Mouse (Mus musculus) neutrophil, adult 5-6 weeks (primary cell): ENCODE results near the gene Ppfia4. TPM values are rescaled to one million over a fixed set of nuclear protein-coding genes. Genes with fewer than 3 reads are reported as not detected.

Experiments
- ATAC-seq: fragments of 151-379, 151-347 bp; 2 replicates; pipeline ENCODE4 v1.8.0; 2017; ENCODE audit warnings: mild to moderate bottlenecking, moderate TSS enrichment; ENCODE audit not compliant: insufficient number of reproducible peaks, poor library complexity, low FRiP score, severe bottlenecking; ENCODE audit errors: extremely low read depth
- total RNA-seq: library from RNA; stranded (forward); fragments of 200-1000 nt; gene quantifications from 2 replicates; pipeline ENCODE4 v1.2.3, GENCODE M21; 2017

Gene Ppfia4
- total RNA-seq, 1 experiment from 2014 or later = 2.9 TPM

DNA sequence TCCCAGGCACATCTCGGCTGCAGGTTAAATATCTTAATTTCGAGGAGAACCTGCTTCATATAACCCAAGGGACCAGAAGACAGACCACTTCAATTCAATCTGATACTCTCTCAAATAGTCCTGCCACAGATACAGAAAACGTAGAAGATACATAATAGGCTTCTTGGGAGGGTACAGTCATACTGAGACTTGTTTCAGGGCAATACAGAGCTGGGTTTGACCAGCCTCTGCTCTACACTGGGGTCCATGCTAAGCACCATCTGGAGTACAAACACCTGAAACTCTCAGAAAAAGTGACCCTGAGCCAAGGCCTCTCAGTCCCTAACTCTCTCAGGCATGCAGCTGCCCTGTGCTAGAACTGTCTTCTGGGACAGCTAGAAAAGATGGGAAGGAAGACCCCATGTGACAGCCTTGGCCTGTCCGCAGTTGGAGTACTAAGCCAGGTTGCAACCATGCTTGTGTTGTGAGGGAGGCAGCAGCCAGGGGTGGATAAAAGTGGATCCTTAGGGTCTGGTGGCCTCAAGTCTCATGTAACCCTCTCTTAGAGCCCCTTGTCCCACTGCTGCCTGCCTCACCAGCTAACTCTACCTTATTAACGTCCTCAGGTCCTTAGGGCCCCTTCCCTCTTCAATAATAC lies 9.0 kb upstream of the Ppfia4 start:
- no peak for ATAC-seq

DNA sequence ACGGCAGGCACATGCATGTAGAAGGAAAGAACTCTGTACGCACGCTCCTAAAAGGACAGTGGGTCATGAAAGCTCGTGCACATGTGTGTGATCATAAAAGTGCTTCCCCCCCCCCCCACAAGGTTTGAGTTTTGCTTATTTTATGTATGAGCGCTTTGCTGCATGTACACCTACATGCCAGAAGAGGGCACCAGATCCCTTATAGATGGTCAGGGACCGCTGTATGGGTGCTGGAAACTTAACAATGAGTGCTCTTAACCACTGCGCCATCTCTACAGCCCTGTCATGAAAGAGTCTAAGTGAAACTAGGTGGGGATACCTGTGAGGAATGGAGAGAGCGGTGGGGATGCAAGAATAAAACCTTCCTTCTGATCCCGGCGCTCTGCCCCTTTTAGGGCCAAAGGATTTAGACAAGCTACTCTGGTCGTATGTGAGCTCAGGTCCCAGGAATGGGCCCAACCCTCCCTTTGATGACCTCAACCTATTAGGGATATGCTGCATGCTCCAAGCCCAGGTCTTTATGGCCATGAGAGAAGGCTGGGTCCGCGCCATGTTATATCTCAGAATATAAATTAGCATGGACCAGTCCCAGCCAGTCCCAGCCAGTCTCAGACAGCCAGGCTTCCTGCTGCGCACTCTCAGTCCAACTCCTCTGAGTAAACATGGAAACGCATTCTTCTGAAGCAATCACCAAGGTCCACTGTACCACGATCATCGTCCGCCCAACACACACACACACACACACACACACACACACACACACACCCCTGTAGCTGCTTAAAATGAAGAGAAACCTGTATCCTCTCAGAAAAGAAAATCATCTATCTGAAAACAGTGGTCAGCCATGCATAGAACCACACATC lies 7.3 kb upstream of the Ppfia4 start:
- ATAC-seq = no peak

DNA sequence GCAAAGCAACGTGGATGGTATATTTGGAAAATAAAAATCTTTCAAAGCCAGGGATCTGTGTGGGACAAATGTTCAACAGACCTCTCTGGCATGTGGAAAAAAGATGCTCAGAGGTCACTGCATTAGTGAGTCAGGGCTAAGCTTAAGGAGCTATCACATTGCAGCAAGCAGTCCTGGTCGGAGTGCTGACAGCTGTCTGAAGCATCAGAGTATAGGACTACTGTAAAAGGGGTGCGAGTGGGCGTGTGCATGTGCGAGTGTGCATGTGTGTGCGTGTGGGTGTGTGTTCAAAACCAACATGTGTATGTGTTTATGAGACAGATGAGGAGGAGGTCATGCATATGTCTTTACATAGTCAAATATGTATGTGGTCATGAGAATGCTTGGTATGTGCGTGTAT lies 6.4 kb upstream of the Ppfia4 start:
- ATAC-seq = no peak

DNA sequence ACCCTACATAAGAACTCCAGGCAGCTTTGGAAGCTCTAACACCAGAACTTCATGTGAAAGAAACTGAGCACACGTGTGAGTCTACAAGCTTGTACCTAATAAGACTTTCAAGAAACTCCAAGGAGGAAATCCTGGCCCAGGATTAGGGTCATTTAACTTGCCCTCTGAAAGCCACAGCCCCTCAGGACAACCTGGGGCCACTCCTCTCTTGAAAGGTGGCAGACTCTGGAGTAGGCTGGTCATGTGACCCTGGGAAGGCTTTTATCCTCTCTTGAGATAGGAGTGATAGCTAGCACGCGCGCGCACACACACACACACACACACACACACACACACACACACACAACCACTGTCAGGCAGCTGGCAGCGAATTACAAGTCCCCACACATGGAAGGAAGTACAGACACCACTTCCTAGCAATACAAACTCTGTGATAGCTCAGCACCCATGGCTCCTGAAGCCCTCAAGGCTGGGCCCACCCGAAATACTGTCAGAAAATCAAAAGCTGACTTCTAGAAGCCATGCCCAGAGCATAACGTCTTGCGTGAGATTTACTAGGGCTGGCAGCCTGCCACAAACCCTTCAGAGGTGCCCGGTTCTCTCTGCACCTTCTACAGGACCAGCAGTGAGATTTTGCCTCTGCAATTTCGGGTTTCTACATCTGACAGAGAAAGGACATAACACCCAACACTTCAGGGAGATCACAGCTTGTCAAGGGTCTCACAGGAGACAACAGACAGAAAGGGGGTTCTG lies 4.4 kb upstream of the Ppfia4 start:
- ATAC-seq = no peak

DNA sequence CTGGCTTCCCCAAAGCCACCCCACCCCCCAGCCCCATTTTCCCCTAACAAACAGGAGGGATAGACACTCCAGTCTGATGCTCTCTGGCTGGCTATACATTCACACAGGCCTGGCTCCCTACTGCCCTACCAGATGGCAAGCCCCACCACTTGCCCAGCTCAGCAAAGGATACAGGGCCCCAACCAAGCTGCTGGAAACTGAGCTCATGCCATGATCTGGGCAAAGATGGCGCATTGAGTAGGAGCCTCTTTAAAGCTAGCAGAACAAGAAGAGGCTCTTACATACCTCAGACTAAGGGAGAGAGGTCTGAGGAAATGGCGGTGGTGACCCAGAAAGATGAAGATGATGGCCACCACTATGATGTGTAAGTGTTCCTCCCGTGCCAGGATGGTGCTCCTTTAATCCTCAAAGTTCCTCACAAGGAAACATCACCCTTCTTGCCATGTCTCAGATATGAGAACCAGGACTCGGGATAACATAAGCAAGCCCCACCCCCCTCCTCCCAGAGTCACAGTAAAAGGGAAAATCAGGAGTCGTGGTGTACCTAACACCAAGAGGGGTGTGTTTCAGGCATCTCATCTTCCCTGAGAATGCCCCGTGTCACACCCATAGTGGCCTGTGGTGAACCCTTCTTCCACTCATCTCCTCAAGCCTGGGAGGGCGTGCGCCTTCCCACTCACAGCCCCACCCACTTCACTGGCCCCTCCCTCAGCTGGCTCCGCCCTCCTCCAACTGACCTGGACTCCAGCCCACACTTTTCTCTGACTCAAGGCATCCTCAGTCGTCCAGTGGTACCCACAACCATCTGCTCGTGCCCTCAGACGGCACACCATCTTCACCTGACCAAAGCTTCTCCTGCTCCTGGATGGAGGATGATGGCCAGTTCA lies 3.4 kb upstream of the Ppfia4 start:
- no peak for ATAC-seq

DNA sequence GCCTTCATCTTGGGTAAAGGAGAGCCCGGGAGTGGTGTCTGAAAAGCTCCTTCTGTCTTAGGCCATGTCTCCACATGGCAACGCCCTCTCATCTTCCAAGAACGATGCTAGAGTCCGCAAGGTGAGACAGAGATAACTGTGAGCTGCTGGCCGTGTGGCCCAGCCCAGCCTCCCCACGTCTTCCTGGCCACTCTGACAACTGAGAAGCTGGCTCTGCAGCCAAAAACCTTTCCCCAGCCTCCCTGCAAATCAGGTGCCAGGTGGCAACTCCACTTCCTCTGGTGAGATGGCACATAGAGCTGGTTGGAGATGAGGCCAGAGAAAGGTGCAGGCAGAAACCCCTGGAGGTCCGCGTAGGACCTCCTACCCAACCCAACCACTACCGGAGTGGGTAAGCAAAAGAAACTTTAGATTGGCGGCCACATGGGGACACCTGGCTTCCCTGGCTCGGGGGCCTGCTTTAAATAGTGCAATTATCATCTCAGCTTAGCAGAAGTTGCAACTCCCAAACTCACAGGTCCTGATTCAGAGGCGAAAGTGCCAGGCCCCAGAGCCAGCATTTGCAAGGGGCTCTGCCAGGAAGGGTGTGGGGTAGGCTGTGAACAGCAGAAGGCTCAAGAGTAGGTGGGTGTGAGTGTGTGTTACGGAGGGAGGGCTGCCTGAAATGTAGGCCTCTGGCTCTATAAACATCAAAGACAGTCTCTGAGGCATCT lies 2.6 kb upstream of the Ppfia4 start:
- ATAC-seq = no peak

DNA sequence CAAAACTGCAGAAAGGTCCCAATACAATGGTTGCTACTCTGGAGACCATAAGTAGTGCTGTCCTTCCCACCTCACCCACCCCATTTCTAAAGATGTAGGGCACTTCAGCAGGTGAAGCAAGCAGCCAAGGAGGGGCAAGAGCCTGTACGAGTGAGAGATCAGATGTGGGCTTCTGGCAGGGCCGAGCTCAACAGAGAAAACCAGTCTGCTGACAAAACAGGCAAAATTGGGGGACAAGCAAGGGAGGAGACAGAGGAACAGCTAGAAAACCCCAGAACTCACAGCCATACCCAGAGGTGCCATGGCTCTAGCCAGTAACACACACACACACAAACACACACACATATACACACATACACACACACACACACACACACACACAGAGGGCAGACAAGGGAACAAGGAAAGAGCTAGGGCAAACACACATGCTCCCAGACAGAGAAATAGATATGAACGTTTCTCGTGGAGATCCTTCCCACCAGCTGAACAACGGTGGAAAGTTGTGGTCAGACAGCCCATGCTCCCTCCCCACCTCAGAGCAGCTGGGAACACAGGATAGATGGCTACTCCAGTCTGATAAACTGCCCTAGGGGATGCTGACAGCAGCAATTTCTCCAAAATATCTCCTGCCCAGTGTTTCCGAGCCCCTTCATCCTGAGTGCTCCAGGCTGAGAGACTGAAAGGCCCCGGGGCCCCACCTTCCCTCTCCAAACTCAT lies 1.5 kb upstream of the Ppfia4 start:
- ATAC-seq = no peak

DNA sequence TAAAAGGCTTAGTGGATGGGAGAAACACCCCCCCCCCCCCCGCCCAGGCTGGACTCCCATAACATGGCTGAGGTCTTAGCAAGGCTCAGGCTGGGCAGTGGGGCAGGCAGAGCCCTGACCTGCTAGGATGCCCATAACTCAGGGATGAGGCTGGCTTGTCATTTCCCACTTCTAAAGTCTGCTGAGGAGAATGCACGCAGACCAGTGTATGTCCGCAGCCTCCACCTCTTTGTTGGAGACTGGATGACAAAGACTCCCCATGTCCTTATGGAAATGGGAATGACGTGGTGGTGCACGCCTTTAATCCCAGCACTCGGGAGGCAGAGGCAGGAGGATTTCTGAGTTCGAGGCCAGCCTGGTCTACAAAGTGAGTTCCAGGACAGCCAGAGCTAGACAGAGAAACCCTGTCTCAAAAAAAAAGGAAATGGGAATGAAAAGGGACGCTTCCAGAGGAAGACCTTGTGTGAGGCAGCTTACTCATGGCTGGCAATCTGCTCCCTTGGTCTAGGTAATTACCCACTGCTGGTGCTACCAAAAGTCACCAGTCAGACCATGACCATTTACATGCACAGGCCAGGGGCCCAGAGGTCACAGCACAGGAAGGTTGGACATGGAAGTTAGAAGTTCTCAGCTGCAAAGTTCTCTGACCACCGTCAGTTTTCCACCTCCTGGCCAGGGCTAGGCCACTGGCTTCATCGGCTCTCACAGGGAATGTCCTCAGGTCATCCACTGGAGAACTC lies 813 bp upstream of the Ppfia4 start:
- ATAC-seq = no peak

DNA sequence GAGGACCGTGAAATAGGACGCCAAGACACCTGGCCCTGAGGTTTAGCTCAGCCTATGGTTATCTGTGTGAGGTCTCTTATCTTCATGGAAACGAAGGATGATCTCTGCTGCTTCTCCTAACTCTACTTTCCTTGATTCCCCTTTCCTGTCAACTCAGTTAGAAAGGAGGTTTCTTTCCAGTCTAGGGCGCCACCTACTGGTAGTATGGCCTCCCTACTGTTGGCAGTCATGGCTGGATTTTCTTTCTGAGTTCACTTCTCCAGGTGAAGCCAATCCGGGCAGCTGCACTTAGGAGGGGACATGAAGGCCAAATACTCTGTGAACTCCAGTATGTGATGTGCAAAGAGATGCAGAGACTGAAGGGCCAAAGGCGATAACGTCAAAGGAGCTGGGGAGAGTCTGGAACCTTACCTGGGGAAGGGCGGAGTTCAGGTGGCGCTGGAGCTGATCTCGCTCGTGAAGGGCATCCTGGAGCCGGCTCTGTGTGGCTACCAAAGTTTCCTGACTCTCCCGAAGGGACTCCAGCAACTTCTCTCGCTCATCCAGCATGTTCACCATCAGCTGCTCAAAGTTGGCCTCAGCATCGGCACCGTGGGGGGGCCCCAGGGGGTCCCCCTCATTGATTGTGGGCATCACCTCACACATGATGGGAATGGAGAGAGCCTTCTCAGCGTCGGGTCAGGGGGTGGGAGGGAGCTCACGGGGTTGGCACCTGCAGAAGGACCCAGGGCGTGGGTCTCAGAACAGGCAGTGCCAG lies 671 bp downstream of the Ppfia4 start:
- peak; percentile 35; the same call in 1 of the 2 replicates for ATAC-seq

DNA sequence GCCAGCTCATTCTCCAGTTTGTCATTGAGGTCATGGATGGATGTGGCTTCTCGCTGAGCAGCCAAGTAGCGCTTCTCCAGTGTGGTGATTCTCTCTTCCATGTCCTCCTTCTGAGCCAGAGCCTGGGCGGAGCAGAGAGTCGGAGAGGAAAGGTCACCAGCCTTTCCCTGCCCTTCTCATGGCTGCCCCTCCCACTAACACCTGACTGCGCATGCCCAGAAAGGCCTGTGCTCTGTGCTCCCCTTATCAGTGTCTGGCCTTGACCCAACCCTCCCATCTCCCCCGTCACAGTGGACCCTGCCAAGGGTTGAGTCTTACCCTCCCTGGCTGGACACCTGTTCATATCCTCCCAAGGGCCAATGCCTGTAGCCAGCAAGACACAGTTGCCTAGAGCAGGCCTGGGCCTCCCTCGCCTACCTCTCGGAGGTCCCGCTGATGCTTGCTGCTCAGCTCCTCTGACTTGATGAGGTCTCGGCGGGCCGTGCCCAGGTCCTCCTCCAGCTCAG lies 5.8 kb downstream of the Ppfia4 start:
- ATAC-seq = no peak

DNA sequence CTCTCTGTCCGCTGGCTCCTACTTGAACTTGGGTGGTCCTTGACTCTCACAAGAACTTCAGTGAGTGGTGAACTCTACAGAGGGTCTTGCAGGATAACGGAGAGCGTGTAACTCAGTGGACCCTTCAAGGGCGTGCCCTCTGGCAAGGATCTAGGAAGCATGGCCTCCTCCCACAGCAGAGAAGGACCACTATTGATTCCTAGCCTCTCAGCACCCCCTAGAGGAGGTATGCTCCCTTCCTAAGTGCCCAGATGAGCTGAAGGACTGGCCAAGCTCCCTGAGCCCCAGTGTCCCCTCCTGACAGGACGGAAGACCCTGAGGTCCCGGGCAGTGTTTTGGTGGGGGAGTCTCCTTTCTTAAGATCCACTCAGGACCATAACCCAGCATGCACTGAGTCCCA lies 10.1 kb downstream of the Ppfia4 start:
- no peak for ATAC-seq

DNA sequence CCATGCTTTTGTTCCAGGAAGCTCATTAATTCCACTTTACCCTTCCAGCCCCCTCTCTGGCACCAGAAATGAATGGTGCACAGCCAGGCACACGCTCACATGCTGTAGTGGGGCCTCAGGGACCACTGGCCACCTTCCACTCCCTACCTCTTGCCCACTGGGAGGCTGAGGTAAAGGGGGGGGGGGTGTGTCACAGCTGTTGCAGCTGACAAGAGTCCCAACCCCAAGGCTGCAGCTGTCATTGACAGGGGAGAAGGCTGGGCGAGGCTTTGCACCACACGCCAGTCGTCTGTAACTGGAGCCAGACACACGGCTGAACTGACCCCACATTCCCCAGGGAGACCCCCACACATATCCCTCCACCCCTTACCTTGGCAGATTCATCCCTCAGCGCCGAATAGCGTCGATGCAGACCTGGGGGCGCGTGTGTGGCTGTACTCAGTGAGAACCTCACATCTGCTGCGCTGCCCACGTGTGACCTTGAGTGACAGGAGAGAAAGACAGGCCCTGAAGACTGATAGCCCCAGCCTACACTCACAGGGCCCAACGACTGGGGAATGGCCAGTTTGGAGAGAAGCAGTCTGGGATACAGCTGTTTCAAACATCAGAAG lies 11.9 kb downstream of the Ppfia4 start:
- ATAC-seq = no peak

DNA sequence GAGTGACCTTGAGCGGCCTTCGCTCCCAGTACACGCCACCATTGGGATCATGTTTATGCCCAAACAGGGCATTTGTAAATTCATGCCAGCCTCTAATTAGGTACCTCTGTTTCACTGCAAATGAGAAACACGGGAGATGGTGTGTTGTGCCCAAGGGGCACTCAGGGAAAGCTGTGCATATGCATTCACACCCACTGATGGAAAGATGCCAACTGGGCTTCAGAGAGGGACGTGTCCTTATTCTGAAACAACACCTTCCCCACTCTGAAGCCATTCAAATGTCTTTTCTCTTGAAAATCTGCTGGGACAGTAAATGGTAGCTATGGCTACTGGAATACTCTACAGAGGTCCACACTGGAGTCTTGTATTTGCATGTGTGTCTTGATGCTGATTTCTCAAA lies 14.5 kb downstream of the Ppfia4 start:
- ATAC-seq = no peak

DNA sequence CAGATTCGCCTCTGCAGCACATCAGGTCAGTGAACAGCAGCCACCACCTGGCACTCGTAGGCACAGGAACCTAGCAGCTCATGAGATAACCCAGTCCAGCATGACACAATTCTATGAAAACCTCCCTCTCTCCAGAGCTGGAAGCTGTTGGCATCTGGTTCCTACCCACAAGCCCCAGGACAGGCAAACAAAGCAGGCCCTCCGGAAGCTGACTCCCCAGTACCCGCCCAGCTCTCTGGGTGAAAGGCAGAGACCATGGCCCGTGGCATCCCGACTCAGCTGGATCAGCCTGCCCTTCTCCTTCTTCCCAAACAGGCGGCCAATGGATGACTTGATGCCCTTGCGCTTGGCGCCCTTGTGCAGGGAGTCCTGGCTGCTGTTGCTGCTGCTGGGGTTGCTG lies 16.4 kb downstream of the Ppfia4 start:
- ATAC-seq = no peak

DNA sequence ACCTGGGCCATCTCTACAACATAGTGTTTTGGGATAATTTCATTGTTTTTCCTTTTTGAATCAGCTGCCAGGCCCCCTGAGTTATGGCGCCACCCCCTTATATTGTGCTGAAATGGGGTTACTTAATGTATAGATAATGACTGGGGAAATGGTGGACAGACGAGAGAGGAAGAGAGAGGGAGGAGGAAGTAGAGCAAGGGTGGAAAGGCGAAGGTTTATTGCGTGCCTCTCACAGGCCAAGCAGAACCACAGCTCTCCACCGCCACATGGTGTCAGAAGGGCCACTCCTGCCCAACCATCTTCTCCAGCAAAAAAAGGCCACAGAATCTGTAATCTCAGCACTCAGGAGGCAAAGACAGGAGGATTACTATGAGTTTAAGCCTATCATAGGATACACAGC lies 17.5 kb downstream of the Ppfia4 start:
- ATAC-seq = no peak

DNA sequence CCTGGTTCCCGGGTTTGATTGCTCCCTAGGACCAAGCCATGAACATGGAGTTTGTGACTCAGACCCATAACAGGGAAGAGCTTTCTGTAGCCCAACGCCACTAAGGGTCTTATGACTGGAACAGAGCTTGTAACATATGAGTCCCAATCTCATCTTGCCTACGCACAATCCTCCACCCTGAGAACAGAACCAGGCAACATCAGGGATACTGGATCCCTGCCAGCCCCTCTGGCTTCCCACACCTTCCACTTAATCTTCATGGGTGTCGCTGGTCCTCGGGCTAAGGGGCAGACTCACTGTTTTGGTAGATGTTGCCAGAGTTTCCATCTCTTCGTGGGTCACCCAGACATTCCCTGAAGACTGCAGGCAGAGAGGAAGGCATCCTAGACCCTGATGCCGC lies 21.0 kb downstream of the Ppfia4 start:
- no peak for ATAC-seq
